Mouse (Mus musculus) E14TG2a.4 (cell line): ENCODE data around the gene Tmco1.
A peak's percentile ranks its signal among the peaks of the same experiment; 100 is the strongest.

ENCODE experiments used
- H3K27me3 ChIP-seq: 2 replicates; pipeline ENCODE4 v1.6.1; 2014; ENCODE audit warnings: low read length, control low read depth; ENCODE audit not compliant: insufficient read depth
- H3K36me3 ChIP-seq: 2 replicates; pipeline ENCODE4 v1.6.1; 2014; ENCODE audit warnings: low read length, control low read depth; ENCODE audit not compliant: insufficient read depth
- H3K4me1 ChIP-seq: replicated peaks from 2 replicates; pipeline ENCODE4 v1.6.1; 2014; ENCODE audit warnings: low read depth, low read length, control low read depth
- H3K4me3 ChIP-seq: replicated peaks from 2 replicates; pipeline ENCODE4 v1.5.1; 2014; ENCODE audit warnings: mild to moderate bottlenecking, low read length
- H3K9me3 ChIP-seq: 2 replicates; pipeline ENCODE4 v1.6.1; 2014; ENCODE audit warnings: low read length, control low read depth
- CTCF ChIP-seq: conservative IDR thresholded peaks from 2 replicates; pipeline ENCODE4 v1.5.1; 2014; ENCODE audit warnings: low read length
- NANOG ChIP-seq: IDR thresholded peaks from 2 replicates; pipeline ENCODE4 v1.6.1; 2014; ENCODE audit warnings: borderline replicate concordance, low read length, mixed read lengths
- POU5F1 ChIP-seq: IDR thresholded peaks from 2 replicates; pipeline ENCODE4 v1.6.1; 2014; ENCODE audit warnings: low read length, borderline replicate concordance

Gene Tmco1

GRCm38 (mm10) chr1:167287156-167287555 lies 21.0 kb upstream of the Tmco1 start:
- peaks cover 75% of the 10 kb centered on the region for H3K4me1 ChIP-seq
- TF ChIP-seq CTCF, result no peak
- TF ChIP-seq POU5F1, result no peak
- TF ChIP-seq NANOG, result no peak
- H3K27me3 ChIP-seq, result peaks cover 20% of the 10 kb centered on the region
- no peaks in the 10 kb centered on the region for H3K9me3 ChIP-seq
- H3K4me3 ChIP-seq, result no peak overlapping the region
- 0 out of 2 replicates have a peak, but pooled peaks cover 4% of the 10 kb centered on the region for H3K36me3 ChIP-seq

DNA sequence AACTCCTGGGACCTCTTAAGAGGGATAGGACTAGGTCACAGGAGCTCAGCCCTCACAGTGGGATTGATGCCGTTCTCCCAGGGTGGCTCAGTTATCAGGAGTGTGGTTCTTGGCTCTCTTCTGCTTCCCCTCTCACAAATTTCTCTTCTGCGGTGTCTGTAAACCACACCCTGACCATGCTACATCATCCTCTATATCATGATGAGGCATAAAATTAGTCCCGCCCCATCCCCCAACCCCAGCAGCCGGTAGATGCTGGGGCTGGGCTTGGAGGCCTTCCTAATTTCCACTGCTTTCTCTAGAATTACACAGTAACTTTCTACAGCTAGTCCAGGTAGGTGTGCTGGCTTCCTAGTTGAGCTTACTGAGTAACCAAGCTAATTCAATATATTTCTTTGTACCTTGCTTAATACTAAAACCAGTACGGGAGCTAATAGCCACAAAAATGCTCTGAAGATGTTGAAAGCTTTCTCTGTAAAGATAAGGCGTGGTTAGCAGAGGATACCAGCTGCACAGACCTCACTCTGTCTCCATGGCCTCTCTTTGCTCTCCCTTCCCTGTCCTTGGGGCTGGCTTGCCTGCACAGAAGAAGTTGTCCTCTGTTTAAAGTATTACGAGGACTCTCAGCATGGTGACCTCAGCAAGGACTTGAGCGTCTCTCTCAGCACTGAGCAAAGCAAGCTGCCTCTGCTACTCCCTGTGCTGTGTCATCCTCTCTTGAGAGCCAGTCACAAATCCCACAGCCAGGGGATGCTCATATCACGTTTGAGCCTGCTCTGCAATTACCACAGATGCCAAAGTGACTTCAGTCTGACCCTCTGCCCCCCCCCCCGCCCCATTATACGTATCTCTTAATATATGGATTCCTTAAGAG lies 19.3 kb upstream of the Tmco1 start:
- no peaks in the 10 kb centered on the region for H3K9me3 ChIP-seq
- peak overlapping the region; percentile 49 for H3K4me3 ChIP-seq
- TF ChIP-seq CTCF (no peak), POU5F1 (no peak), NANOG (no peak)
- H3K27me3 ChIP-seq, result peaks cover 20% of the 10 kb centered on the region
- no peaks in the 10 kb centered on the region for H3K36me3 ChIP-seq
- H3K4me1 ChIP-seq, result peaks cover 75% of the 10 kb centered on the region

DNA sequence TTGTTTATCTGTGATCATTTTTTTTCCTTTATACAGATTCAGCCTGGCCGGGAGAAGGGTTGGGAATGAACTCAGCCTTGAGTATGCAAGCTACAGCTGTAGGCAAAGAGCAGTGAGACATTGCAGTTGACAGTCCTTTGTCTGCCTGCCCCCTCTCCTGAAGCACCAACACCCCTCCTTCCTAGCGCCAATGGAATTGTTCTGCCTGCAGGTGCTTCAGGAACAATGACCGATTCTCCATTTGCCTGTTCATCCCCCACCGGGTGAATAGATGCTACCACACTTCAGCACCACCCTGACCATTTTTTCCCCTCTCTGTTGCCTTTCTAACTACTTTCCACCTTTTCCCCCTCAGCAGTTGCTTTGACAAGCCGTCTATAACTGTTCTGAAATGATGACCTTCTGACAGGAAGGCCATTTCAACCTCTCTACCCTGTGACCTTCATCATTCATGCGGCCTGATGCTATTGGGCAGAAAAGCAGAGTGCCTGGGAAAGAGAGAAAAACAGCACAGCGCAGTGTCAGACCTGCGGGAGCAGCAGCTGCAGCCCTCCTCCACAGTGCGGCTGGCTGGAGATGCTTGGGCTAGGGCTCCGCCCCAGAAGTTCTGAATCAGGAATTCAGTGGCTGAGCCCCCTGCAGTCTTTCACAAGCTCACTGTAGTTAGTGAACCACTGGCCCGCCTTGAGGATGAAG lies 18.5 kb upstream of the Tmco1 start:
- H3K9me3 ChIP-seq, result no peaks in the 10 kb centered on the region
- no peaks in the 10 kb centered on the region for H3K36me3 ChIP-seq
- peaks cover 20% of the 10 kb centered on the region for H3K27me3 ChIP-seq
- peaks cover 83% of the 10 kb centered on the region for H3K4me1 ChIP-seq
- H3K4me3 ChIP-seq, result peak overlapping the region; percentile 49
- no peak for TF ChIP-seq CTCF
- TF ChIP-seq NANOG, result no peak
- TF ChIP-seq POU5F1, result no peak

- peak overlapping the region; percentile 49 for H3K4me3 ChIP-seq
- no peaks in the 10 kb centered on the region for H3K9me3 ChIP-seq
- peaks cover 19% of the 10 kb centered on the region for H3K27me3 ChIP-seq
- peaks cover 87% of the 10 kb centered on the region for H3K4me1 ChIP-seq
- no peaks in the 10 kb centered on the region for H3K36me3 ChIP-seq
- TF ChIP-seq NANOG (no peak), POU5F1 (no peak), CTCF (no peak)
These were observed 17.9 kb upstream of the Tmco1 start for GRCm38 (mm10) chr1:167290263-167290592.

DNA sequence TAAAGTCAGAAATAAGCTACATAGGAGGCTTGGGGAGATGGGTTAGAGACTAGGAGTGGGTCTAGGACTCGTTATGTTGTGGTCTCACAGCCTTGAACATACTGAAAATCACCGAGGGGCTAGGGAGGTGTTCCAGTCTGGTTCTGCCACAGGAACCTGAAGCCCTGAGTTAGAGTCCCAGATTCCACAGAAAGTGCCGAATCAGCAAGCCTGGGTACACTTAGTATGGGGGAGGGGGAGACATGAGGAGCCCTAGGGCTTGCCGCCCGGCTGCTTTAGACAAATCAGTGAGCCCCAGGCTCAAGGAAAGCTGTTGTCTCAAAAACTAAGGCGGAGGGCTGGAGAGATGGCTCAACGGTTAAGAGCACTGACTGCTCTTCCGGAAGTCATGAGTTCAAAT lies 16.6 kb upstream of the Tmco1 start:
- TF ChIP-seq CTCF, result no peak
- H3K4me1 ChIP-seq, result peaks cover 93% of the 10 kb centered on the region
- no peaks in the 10 kb centered on the region for H3K9me3 ChIP-seq
- no peaks in the 10 kb centered on the region for H3K36me3 ChIP-seq
- peaks cover 6% of the 10 kb centered on the region for H3K27me3 ChIP-seq
- no peak overlapping the region for H3K4me3 ChIP-seq

DNA sequence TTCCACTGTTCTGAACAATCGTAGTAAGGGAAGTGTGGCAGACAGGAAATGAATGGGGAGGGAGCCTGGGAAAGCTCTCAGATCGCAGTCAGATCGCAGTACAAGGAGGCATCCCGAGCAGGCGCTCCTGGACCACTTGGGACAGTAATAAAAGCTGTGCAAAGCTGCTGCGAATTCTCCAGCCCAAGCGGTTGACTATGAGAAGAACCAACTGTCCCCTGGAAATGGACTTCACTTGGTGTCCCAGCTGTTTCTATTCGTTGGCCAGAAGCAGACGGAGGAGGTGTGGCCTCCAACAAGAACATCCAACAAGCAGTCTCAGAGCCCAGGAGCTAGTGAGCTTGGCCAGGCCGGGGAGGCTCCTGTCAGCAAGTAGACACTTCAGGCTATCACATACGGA lies 15.7 kb upstream of the Tmco1 start:
- H3K9me3 ChIP-seq, result no peaks in the 10 kb centered on the region
- H3K27me3 ChIP-seq, result no peaks in the 10 kb centered on the region; the same call in 1 of the 2 replicates
- peak overlapping the region; percentile 21 for H3K4me3 ChIP-seq
- TF ChIP-seq CTCF, result no peak
- TF ChIP-seq NANOG, result no peak
- TF ChIP-seq POU5F1, result no peak
- no peaks in the 10 kb centered on the region for H3K36me3 ChIP-seq
- peaks cover 91% of the 10 kb centered on the region for H3K4me1 ChIP-seq

- TF ChIP-seq CTCF (no peak), POU5F1 (no peak), NANOG (no peak)
- Histone ChIP-seq H3K36me3 (no peaks in the 10 kb centered on the region), H3K9me3 (no peaks in the 10 kb centered on the region), H3K4me3 (no peak overlapping the region), H3K4me1 (peaks cover 77% of the 10 kb centered on the region), H3K27me3 (no peaks in the 10 kb centered on the region)
These were observed 12.3 kb upstream of the Tmco1 start for GRCm38 (mm10) chr1:167295679-167296402.

DNA sequence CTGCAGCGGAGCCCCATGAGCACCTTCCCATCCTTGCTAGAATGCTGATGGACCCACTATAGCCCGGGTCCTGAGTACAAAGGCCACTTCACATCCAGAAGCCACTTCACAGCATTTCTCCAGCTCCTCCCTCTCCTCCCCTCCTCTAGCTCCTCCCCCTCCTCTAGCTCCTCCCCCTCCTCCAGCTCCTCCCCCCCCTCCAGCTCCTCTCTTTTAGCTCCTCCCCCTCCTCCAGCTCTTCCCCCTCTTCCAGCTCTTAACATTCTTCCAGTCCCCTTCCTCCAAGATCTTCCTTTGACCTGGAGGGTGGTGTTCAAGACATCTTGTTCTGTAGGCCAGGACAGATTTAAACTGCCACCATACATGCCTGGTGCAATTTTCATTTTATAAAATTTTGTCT lies 8.1 kb upstream of the Tmco1 start:
- H3K9me3 ChIP-seq, result no peaks in the 10 kb centered on the region
- H3K27me3 ChIP-seq, result no peaks in the 10 kb centered on the region
- TF ChIP-seq CTCF, result no peak
- TF ChIP-seq POU5F1, result no peak
- TF ChIP-seq NANOG, result no peak
- no peak overlapping the region for H3K4me3 ChIP-seq
- no peaks in the 10 kb centered on the region for H3K36me3 ChIP-seq
- peaks cover 47% of the 10 kb centered on the region for H3K4me1 ChIP-seq
